Mouse (Mus musculus): ENCODE measurements around the gene Dedd2. TPM values are rescaled to one million over a fixed set of nuclear protein-coding genes. Genes with fewer than 3 reads are reported as not detected.
A peak's percentile ranks its signal among the peaks of the same experiment; 100 is the strongest.

Dedd2 gene
- polyA plus RNA-seq, 1 experiment from 2014 or later = 19.2 TPM

GRCm38 (mm10) chr7:25178787-25179605 is 41.4 kb downstream of the Dedd2 start:
- ATAC-seq (no peak), DNase-seq (no peak)
- Histone ChIP-seq H3K27ac (ENCODE audit: low read depth) (no peak overlapping the region), H3K9ac (replicated peaks) (no peak overlapping the region), H3K36me3 (replicated peaks; ENCODE audit: insufficient read depth, low read length) (no peaks in the 10 kb centered on the region), H3K27me3 (ENCODE audit: insufficient read depth, low read length) (peaks cover 73% of the 10 kb centered on the region), H3K4me1 (ENCODE audit: insufficient read depth) (peaks cover 8% of the 10 kb centered on the region), H3K9me3 (ENCODE audit: low read length) (no peaks in the 10 kb centered on the region), H3K4me2 (ENCODE audit: low read depth, low read length) (peak overlapping the region; percentile 65), H3K4me3 (ENCODE audit: low read depth, low read length) (peak overlapping the region; percentile 42)
- WGBS (ENCODE audit: insufficient replicate concordance) = 3% methylated on average over 55 of the region's 56 CpGs
- no peak for TF ChIP-seq EP300 (IDR thresholded peaks at IDR 0.05; ENCODE audit: low read depth)
- TF ChIP-seq CTCF (IDR thresholded peaks at IDR 0.05; ENCODE audit: low read depth) = no peak

- H3K27me3 ChIP-seq (ENCODE audit: insufficient read depth, low read length) = peaks cover 73% of the 10 kb centered on the region
- 4% methylated on average over 16 of the region's 17 CpGs for WGBS (ENCODE audit: insufficient replicate concordance)
These were observed 42.1 kb downstream of the Dedd2 start for GRCm38 (mm10) chr7:25178317-25178716.

DNA sequence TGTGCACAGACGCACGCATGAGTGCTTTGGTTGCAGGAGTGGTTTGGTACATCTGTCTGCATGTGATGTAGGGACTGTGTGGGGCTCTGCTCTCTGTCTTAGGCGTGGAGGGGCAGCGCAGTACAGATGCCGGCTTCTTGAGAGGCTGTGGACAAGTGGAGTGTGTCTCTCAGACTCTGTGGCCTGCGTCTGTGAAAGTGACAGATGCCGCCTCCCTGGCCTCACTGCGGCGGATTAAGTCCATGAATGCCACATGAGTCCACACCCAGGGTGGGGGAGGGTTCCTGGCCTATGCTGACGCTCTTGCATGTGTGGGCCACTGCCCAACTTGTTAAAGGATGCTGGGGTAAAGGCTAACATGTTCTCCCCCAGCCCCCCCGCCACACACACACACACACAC is 46.1 kb downstream of the Dedd2 start:
- H3K27ac ChIP-seq (ENCODE audit: low read depth) = no peak overlapping the region
- DNase-seq = no peak
- peaks cover 3% of the 10 kb centered on the region; the same call in 1 of the 2 replicates for H3K4me1 ChIP-seq (ENCODE audit: insufficient read depth)
- TF ChIP-seq CTCF (IDR thresholded peaks at IDR 0.05; ENCODE audit: low read depth) (no peak), EP300 (IDR thresholded peaks at IDR 0.05; ENCODE audit: low read depth) (no peak)
- ATAC-seq = no peak
- H3K4me2 ChIP-seq (ENCODE audit: low read depth, low read length) = no peak overlapping the region
- no peaks in the 10 kb centered on the region for H3K36me3 ChIP-seq (replicated peaks; ENCODE audit: insufficient read depth, low read length)
- H3K4me3 ChIP-seq (ENCODE audit: low read depth, low read length) = no peak overlapping the region
- H3K27me3 ChIP-seq (ENCODE audit: insufficient read depth, low read length) = peaks cover 38% of the 10 kb centered on the region
- WGBS (ENCODE audit: insufficient replicate concordance) = 63% methylated on average over 11 of the region's 11 CpGs
- H3K9ac ChIP-seq (replicated peaks) = no peak overlapping the region
- no peaks in the 10 kb centered on the region for H3K9me3 ChIP-seq (ENCODE audit: low read length)

More at GRCm38 (mm10) chr7:25178317-25178716, 42.1 kb downstream of the Dedd2 start:
- no peak for ATAC-seq
- 0 out of 2 replicates have a peak overlapping the region, but pooled peaks have one; percentile 65 for H3K4me2 ChIP-seq (ENCODE audit: low read depth, low read length)
- H3K9ac ChIP-seq (replicated peaks) = no peak overlapping the region
- DNase-seq = no peak
- no peaks in the 10 kb centered on the region for H3K9me3 ChIP-seq (ENCODE audit: low read length)
- peak overlapping the region; percentile 42; the same call in 1 of the 2 replicates for H3K4me3 ChIP-seq (ENCODE audit: low read depth, low read length)
- no peak for TF ChIP-seq EP300 (IDR thresholded peaks at IDR 0.05; ENCODE audit: low read depth)
- TF ChIP-seq CTCF (IDR thresholded peaks at IDR 0.05; ENCODE audit: low read depth) = no peak
- no peak overlapping the region for H3K27ac ChIP-seq (ENCODE audit: low read depth)
- H3K4me1 ChIP-seq (ENCODE audit: insufficient read depth) = peaks cover 8% of the 10 kb centered on the region
- H3K36me3 ChIP-seq (replicated peaks; ENCODE audit: insufficient read depth, low read length) = no peaks in the 10 kb centered on the region

DNA sequence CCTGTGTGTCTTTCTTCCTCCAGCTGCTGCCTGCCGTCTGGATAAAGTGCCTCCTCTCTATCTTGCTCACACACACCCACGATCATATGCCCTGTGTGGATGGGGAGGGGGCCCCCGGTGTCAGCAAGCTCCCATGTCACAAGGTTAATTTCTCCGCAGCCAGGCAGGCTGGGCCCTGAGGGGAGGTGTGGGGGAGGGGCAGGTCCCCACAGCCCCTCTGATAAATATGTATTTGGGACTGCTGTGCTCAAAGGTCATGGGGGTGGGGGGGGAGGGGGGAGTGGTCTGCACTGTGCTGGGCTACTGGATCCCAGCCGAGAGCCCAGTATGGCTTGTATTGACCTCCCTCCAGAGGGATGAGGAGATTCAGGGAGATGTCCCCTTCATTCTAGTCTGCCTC is 47.7 kb downstream of the Dedd2 start:
- Histone ChIP-seq H3K27me3 (ENCODE audit: insufficient read depth, low read length) (peaks cover 21% of the 10 kb centered on the region), H3K9me3 (ENCODE audit: low read length) (no peaks in the 10 kb centered on the region), H3K36me3 (replicated peaks; ENCODE audit: insufficient read depth, low read length) (no peaks in the 10 kb centered on the region), H3K4me2 (ENCODE audit: low read depth, low read length) (no peak overlapping the region), H3K9ac (replicated peaks) (no peak overlapping the region), H3K27ac (ENCODE audit: low read depth) (no peak overlapping the region), H3K4me3 (ENCODE audit: low read depth, low read length) (no peak overlapping the region), H3K4me1 (ENCODE audit: insufficient read depth) (no peaks in the 10 kb centered on the region)
- ATAC-seq = no peak
- TF ChIP-seq EP300 (IDR thresholded peaks at IDR 0.05; ENCODE audit: low read depth) (no peak), CTCF (IDR thresholded peaks at IDR 0.05; ENCODE audit: low read depth) (no peak)
- 52% methylated on average over 5 of the region's 5 CpGs for WGBS (ENCODE audit: insufficient replicate concordance)
- no peak for DNase-seq

DNA sequence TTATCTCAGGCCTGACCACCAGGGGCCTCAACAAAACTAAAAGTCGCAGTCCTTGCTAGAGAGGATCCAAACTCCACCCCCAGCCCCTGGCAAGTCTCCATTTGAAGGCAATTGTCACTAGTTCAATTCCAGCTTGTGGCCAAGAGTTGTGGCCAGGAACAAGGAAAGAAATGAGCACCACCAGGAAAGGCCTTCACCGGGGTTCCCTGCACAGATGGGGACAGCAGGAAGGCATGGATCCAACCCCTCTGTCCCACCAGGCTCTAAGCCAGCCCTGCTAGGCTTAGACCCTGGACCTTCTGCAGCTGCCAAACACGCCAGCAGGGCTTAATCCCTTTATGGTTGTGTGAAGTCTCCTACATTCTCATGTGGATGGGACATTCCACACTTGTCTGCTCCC is 49.8 kb downstream of the Dedd2 start:
- WGBS (ENCODE audit: insufficient replicate concordance) = 30% methylated on average over 3 of the region's 3 CpGs
- DNase-seq = no peak
- Histone ChIP-seq H3K4me3 (ENCODE audit: low read depth, low read length) (no peak overlapping the region), H3K9me3 (ENCODE audit: low read length) (no peaks in the 10 kb centered on the region), H3K4me1 (ENCODE audit: insufficient read depth) (no peaks in the 10 kb centered on the region), H3K27me3 (ENCODE audit: insufficient read depth, low read length) (peaks cover 3% of the 10 kb centered on the region; the same call in 1 of the 2 replicates), H3K27ac (ENCODE audit: low read depth) (no peak overlapping the region), H3K4me2 (ENCODE audit: low read depth, low read length) (no peak overlapping the region), H3K9ac (replicated peaks) (no peak overlapping the region), H3K36me3 (replicated peaks; ENCODE audit: insufficient read depth, low read length) (no peaks in the 10 kb centered on the region)
- TF ChIP-seq EP300 (IDR thresholded peaks at IDR 0.05; ENCODE audit: low read depth) (no peak), CTCF (IDR thresholded peaks at IDR 0.05; ENCODE audit: low read depth) (no peak)
- no peak for ATAC-seq

- no peaks in the 10 kb centered on the region for H3K36me3 ChIP-seq (replicated peaks; ENCODE audit: insufficient read depth, low read length)
- H3K9me3 ChIP-seq (ENCODE audit: low read length) = no peaks in the 10 kb centered on the region
- DNase-seq (no peak), ATAC-seq (no peak)
- no peaks in the 10 kb centered on the region for H3K4me1 ChIP-seq (ENCODE audit: insufficient read depth)
- no peak overlapping the region for H3K27ac ChIP-seq (ENCODE audit: low read depth)
- no peak overlapping the region for H3K9ac ChIP-seq (replicated peaks)
- H3K4me2 ChIP-seq (ENCODE audit: low read depth, low read length) = no peak overlapping the region
- 73% methylated on average over 5 of the region's 5 CpGs for WGBS (ENCODE audit: insufficient replicate concordance)
- peaks cover 6% of the 10 kb centered on the region for H3K27me3 ChIP-seq (ENCODE audit: insufficient read depth, low read length)
- no peak for TF ChIP-seq CTCF (IDR thresholded peaks at IDR 0.05; ENCODE audit: low read depth)
- TF ChIP-seq EP300 (IDR thresholded peaks at IDR 0.05; ENCODE audit: low read depth) = no peak
- no peak overlapping the region for H3K4me3 ChIP-seq (ENCODE audit: low read depth, low read length)
These were observed 54.3 kb downstream of the Dedd2 start for GRCm38 (mm10) chr7:25166106-25166505.

Measured in liver, postnatal 0 days (tissue).